Mouse (Mus musculus) MEL (cell line): ENCODE results near the gene Fars2. TPM values are rescaled to one million over a fixed set of nuclear protein-coding genes. Genes with fewer than 3 reads are reported as not detected.
A peak's percentile ranks its signal among the peaks of the same experiment; 100 is the strongest.

Experiments
- DNase-seq: peaks from one replicate; pipeline ENCODE4 v3.0.0; 2011; ENCODE audit warnings: low read depth, low spot score
- H3K27ac ChIP-seq: 2 replicates; pipeline ENCODE4 v1.5.1; 2012; ENCODE audit warnings: low read depth, mild to moderate bottlenecking, control low read depth, low read length, moderate library complexity; ENCODE audit not compliant: control insufficient read depth
- H3K27me3 ChIP-seq, 2 experiments: fragments of 150-350 bp in 1 of 2; sonication (generic) in 1 of 2; 2 replicates each; pipeline ENCODE4 v1.6.1; 2012; ENCODE audit warnings: low read length in 2 of 2, mild to moderate bottlenecking in 2 of 2, improper control_type of control experiment in 1 of 2, moderate library complexity in 1 of 2; ENCODE audit not compliant: insufficient read depth in 2 of 2, control insufficient read depth in 1 of 2
- H3K36me3 ChIP-seq, 2 experiments: 2 replicates each; pipeline ENCODE4 v1.6.1; 2012 to 2014; ENCODE audit warnings: low read length in 2 of 2, improper control_type of control experiment in 1 of 2, inconsistent platforms in 1 of 2, mild to moderate bottlenecking in 1 of 2; ENCODE audit not compliant: insufficient read depth in 2 of 2, control insufficient read depth in 1 of 2
- H3K4me1 ChIP-seq, 2 experiments: fragments of 150-350 bp in 1 of 2; sonication (generic) in 1 of 2; 2 replicates each; pipeline ENCODE4 v1.6.1; 2012; ENCODE audit warnings: low read length in 2 of 2, improper control_type of control experiment in 1 of 2, mild to moderate bottlenecking in 1 of 2; ENCODE audit not compliant: insufficient read depth in 2 of 2, control insufficient read depth in 1 of 2
- H3K4me3 ChIP-seq, 2 experiments: fragments of 150-350 bp in 1 of 2; sonication (generic) in 1 of 2; 2 replicates each; pipeline ENCODE4 v1.5.1; 2012; ENCODE audit warnings: low read depth in 2 of 2, low read length in 2 of 2, mild to moderate bottlenecking in 2 of 2, moderate library complexity in 2 of 2, control low read depth in 1 of 2, improper control_type of control experiment in 1 of 2; ENCODE audit not compliant: control insufficient read depth in 1 of 2, insufficient read depth in 1 of 2
- H3K79me2 ChIP-seq: 2 replicates; pipeline ENCODE4 v1.6.1; 2012; ENCODE audit warnings: mild to moderate bottlenecking, low read length, moderate library complexity; ENCODE audit not compliant: control insufficient read depth, poor library complexity, insufficient read depth
- H3K9ac ChIP-seq: 2 replicates; pipeline ENCODE4 v1.6.1; 2012; ENCODE audit warnings: low read depth, mild to moderate bottlenecking, control low read depth, low read length, moderate library complexity; ENCODE audit not compliant: control insufficient read depth, poor library complexity, severe bottlenecking
- H3K9me3 ChIP-seq: fragments of 150-350 bp; sonication (generic); replicated peaks from 2 replicates; pipeline ENCODE4 v1.6.1; 2012; ENCODE audit warnings: mild to moderate bottlenecking, low read length, improper control_type of control experiment, moderate library complexity; ENCODE audit not compliant: insufficient read depth
- CHD2 ChIP-seq: IDR thresholded peaks from 2 replicates; pipeline ENCODE4 v1.6.1; 2011; ENCODE audit warnings: low read length, improper control_type of control experiment
- CTCF ChIP-seq, 3 experiments: IDR thresholded peaks in 2 of 3; conservative IDR thresholded peaks in 1 of 3; 2 replicates each; pipeline ENCODE4 v1.5.1; 2011 to 2012; ENCODE audit warnings: low read length in 3 of 3, low read depth in 2 of 3, mild to moderate bottlenecking in 2 of 3, improper control_type of control experiment in 1 of 3, inconsistent platforms in 1 of 3, mixed read lengths in 1 of 3, moderate library complexity in 1 of 3; ENCODE audit not compliant: control insufficient read depth in 1 of 3, insufficient read depth in 1 of 3, poor library complexity in 1 of 3, severe bottlenecking in 1 of 3
- E2F4 ChIP-seq: IDR thresholded peaks from 2 replicates; pipeline ENCODE4 v1.6.1; 2011; ENCODE audit warnings: low read depth, low read length, improper control_type of control experiment, borderline replicate concordance
- EP300 ChIP-seq, 2 experiments: IDR thresholded peaks; 2 replicates each; pipeline ENCODE4 v1.6.1; 2011; ENCODE audit warnings: improper control_type of control experiment in 2 of 2, low read length in 2 of 2, low read depth in 1 of 2, mild to moderate bottlenecking in 1 of 2
- GABPA ChIP-seq: IDR thresholded peaks from 2 replicates; pipeline ENCODE4 v1.6.1; 2012; ENCODE audit warnings: low read depth, mild to moderate bottlenecking, inconsistent platforms, low read length, improper control_type of control experiment, moderate library complexity
- HCFC1 ChIP-seq: IDR thresholded peaks from 2 replicates; pipeline ENCODE4 v1.6.1; 2012; ENCODE audit warnings: low read depth, mild to moderate bottlenecking, inconsistent platforms, low read length, improper control_type of control experiment, moderate library complexity
- KAT2A ChIP-seq: conservative IDR thresholded peaks from 2 replicates; pipeline ENCODE4 v1.6.1; 2012; ENCODE audit warnings: low read depth, low read length, improper control_type of control experiment, inconsistent platforms
- NELFE ChIP-seq: IDR thresholded peaks from 2 replicates; pipeline ENCODE4 v1.6.1; 2011; ENCODE audit warnings: low read depth, low read length, improper control_type of control experiment
- POLR2A ChIP-seq, 2 experiments: IDR thresholded peaks; 2 replicates each; pipeline ENCODE4 v1.6.1; 2011 to 2012; ENCODE audit warnings: low read length in 2 of 2, mild to moderate bottlenecking in 2 of 2, control low read depth in 1 of 2, improper control_type of control experiment in 1 of 2, low read depth in 1 of 2, moderate library complexity in 1 of 2; ENCODE audit not compliant: control insufficient read depth in 1 of 2, insufficient read depth in 1 of 2, poor library complexity in 1 of 2
- RAD21 ChIP-seq: IDR thresholded peaks from 2 replicates; pipeline ENCODE4 v1.6.1; 2011; ENCODE audit warnings: mild to moderate bottlenecking, low read depth, low read length, improper control_type of control experiment
- SIN3A ChIP-seq: IDR thresholded peaks from 2 replicates; pipeline ENCODE4 v1.6.1; 2012; ENCODE audit warnings: low read length, improper control_type of control experiment, inconsistent platforms
- SMC3 ChIP-seq: IDR thresholded peaks from 2 replicates; pipeline ENCODE4 v1.6.1; 2011; ENCODE audit warnings: low read depth, low read length, improper control_type of control experiment
- ZC3H11A ChIP-seq: IDR thresholded peaks from 2 replicates; pipeline ENCODE4 v1.6.1; 2012; ENCODE audit warnings: low read depth, mild to moderate bottlenecking, inconsistent platforms, low read length, improper control_type of control experiment
- ZKSCAN1 ChIP-seq: IDR thresholded peaks from 2 replicates; pipeline ENCODE4 v1.6.1; 2012; ENCODE audit warnings: low read depth, mild to moderate bottlenecking, inconsistent platforms, low read length, improper control_type of control experiment, moderate library complexity
- ZNF384 ChIP-seq: IDR thresholded peaks from 2 replicates; pipeline ENCODE4 v1.6.1; 2012; ENCODE audit warnings: low read depth, mild to moderate bottlenecking, inconsistent platforms, low read length, improper control_type of control experiment
- polyA plus RNA-seq, 2 experiments: library from polyadenylated mRNA; stranded (reverse) in 1 of 2; unstranded in 1 of 2; fragments of >175 nt in 1 of 2; fragments of >200 nt in 1 of 2; gene quantifications; 2 replicates each; pipeline versions ENCODE4 v1.2.1 to v1.2.4; 2012; ENCODE audit warnings: low replicate concordance in 2 of 2, low read depth in 1 of 2; ENCODE audit not compliant: insufficient read length in 2 of 2, insufficient read depth in 1 of 2, missing spikeins in 1 of 2
- total RNA-seq: library from RNA; depleted of rRNA; stranded (reverse); fragments of 300-350 nt; gene quantifications from 2 replicates; pipeline ENCODE4 v1.2.3, GENCODE M21; 2012

Fars2 gene
- total and polyA plus RNA-seq, 3 experiments, result 32.6 to 39.2 TPM; not detected in 1

- Histone ChIP-seq H3K4me1 (no peaks in the 10 kb centered on the region), H3K27ac (no peak overlapping the region), H3K36me3 (no peaks in the 10 kb centered on the region), H3K27me3 (no peaks in the 10 kb centered on the region), H3K79me2 (no peaks in the 10 kb centered on the region), H3K9ac (no peak overlapping the region), H3K9me3 (no peaks in the 10 kb centered on the region), H3K4me3 (no peak overlapping the region)
- peak; percentile 21 for DNase-seq
- peak; percentile 39 for TF ChIP-seq RAD21
- no peak for TF ChIP-seq E2F4
- peak; percentile 45 for TF ChIP-seq SMC3
- TF ChIP-seq KAT2A, result no peak
- TF ChIP-seq GABPA, result no peak
- peak in 1 of 3 experiments; percentile 44; a peak in 3 of 6 replicates for TF ChIP-seq CTCF (IDR thresholded peaks at IDR 0.05 in 2 of 3, conservative IDR thresholded peaks at IDR 0.05 in 1 of 3; ENCODE audit: control insufficient read depth in 1 of 3, insufficient read depth in 1 of 3, low read depth in 2 of 3, low read length in 3 of 3, poor library complexity in 1 of 3, severe bottlenecking in 1 of 3)
- TF ChIP-seq ZC3H11A, result 0 out of 2 replicates have a peak, but pooled peaks have one; percentile 13
- TF ChIP-seq ZKSCAN1, result no peak
- no peak for TF ChIP-seq HCFC1
- peak; percentile 91 for TF ChIP-seq ZNF384
Observed at GRCm38 (mm10) chr13:36314860-36315800, 197.9 kb downstream of the Fars2 start.

- TF ChIP-seq CHD2 (no peak), SIN3A (no peak), EP300 (IDR thresholded peaks at IDR 0.05; ENCODE audit: low read depth in 1 of 2, low read length in 2 of 2) (no peak), RAD21 (no peak), NELFE (no peak), POLR2A (IDR thresholded peaks at IDR 0.05; ENCODE audit: control insufficient read depth in 1 of 2, insufficient read depth in 1 of 2, low read depth in 1 of 2, low read length in 2 of 2, poor library complexity in 1 of 2) (no peak)
- TF ChIP-seq, all 39 proteins: peak for 0
- H3K9ac ChIP-seq, result no peak overlapping the region
Observed at GRCm38 (mm10) chr13:36317824-36318223, 200.6 kb downstream of the Fars2 start.

More at GRCm38 (mm10) chr13:36317824-36318223, 200.6 kb downstream of the Fars2 start:
- Histone ChIP-seq H3K9me3 (no peaks in the 10 kb centered on the region), H3K36me3 (no peaks in the 10 kb centered on the region), H3K27ac (no peak overlapping the region), H3K79me2 (no peaks in the 10 kb centered on the region), H3K27me3 (no peaks in the 10 kb centered on the region), H3K4me3 (no peak overlapping the region), H3K4me1 (no peaks in the 10 kb centered on the region)
- DNase-seq, result no peak
